8 mouse cellular contexts compared by ENCODE assay signal in genomic region chr9:30315172-30315644, GRCm38 (mm10).
DNase-seq lines count a peak whose midpoint lies in the region; ATAC-seq lines count a peak whose summit lies in the region.

No protein-coding gene starts in this region.

- 0 out of 2 replicates have a peak overlapping the region, but pooled peaks have one; percentile 19 for H3K9ac ChIP-seq in heart, embryonic 13.5 days
- no peak overlapping the region for H3K9ac ChIP-seq in forebrain, embryonic 14.5 days (ENCODE audit: low read length)
- H3K9ac ChIP-seq in limb, embryonic 13.5 days = no peak overlapping the region

- ATAC-seq in heart, embryonic 13.5 days (ENCODE audit: extremely low read depth, insufficient number of reproducible peaks, low FRiP score, low TSS enrichment) = no peak
- 0 out of 2 replicates have a peak, but pooled peaks have one; percentile 10 for ATAC-seq in forebrain, embryonic 14.5 days
- no peak for ATAC-seq in limb, embryonic 13.5 days (ENCODE audit: low FRiP score, low read depth)
- no peak for ATAC-seq in granulocyte monocyte progenitor cell, adult 5-6 weeks (replicated peaks; ENCODE audit: poor library complexity, severe bottlenecking)

- peak overlapping the region; percentile 35 for H3K4me3 ChIP-seq in heart, embryonic 13.5 days
- no peak overlapping the region for H3K4me3 ChIP-seq in heart, embryonic 10.5 days
- H3K4me3 ChIP-seq in forebrain, embryonic 14.5 days (ENCODE audit: low read depth, low read length) = no peak overlapping the region
- no peak overlapping the region for H3K4me3 ChIP-seq in limb, embryonic 13.5 days

- peak overlapping the region; percentile 25 for H3K27ac ChIP-seq in heart, embryonic 13.5 days (replicated peaks)
- no peak overlapping the region for H3K27ac ChIP-seq in heart, embryonic 10.5 days
- H3K27ac ChIP-seq in forebrain, embryonic 14.5 days (ENCODE audit: low read depth, low read length) = no peak overlapping the region
- H3K27ac ChIP-seq in limb, embryonic 13.5 days = no peak overlapping the region

- H3K9me3 ChIP-seq in heart, embryonic 13.5 days = no peaks in the 10 kb centered on the region
- no peaks in the 10 kb centered on the region for H3K9me3 ChIP-seq in heart, embryonic 10.5 days
- H3K9me3 ChIP-seq in forebrain, embryonic 14.5 days (replicated peaks; ENCODE audit: control insufficient read depth, low read length) = no peaks in the 10 kb centered on the region
- H3K9me3 ChIP-seq in limb, embryonic 13.5 days = no peaks in the 10 kb centered on the region

- H3K36me3 ChIP-seq in heart, embryonic 13.5 days = no peaks in the 10 kb centered on the region
- no peaks in the 10 kb centered on the region for H3K36me3 ChIP-seq in heart, embryonic 10.5 days
- H3K36me3 ChIP-seq in forebrain, embryonic 14.5 days (ENCODE audit: control insufficient read depth, insufficient read depth, low read length) = no peaks in the 10 kb centered on the region
- H3K36me3 ChIP-seq in limb, embryonic 13.5 days = no peaks in the 10 kb centered on the region

- peak overlapping the region; percentile 62 for H3K4me2 ChIP-seq in heart, embryonic 13.5 days
- H3K4me2 ChIP-seq in forebrain, embryonic 14.5 days (ENCODE audit: low read length) = no peak overlapping the region
- H3K4me2 ChIP-seq in limb, embryonic 13.5 days (replicated peaks) = peak overlapping the region; percentile 27

- WGBS in heart, embryonic 13.5 days = 40% methylated on average over 6 of the region's 6 CpGs
- WGBS in heart, embryonic 10.5 days = 48% methylated on average over 6 of the region's 6 CpGs
- WGBS in forebrain, embryonic 14.5 days = 46% methylated on average over 6 of the region's 6 CpGs
- 34% methylated on average over 6 of the region's 6 CpGs for WGBS in limb, embryonic 13.5 days

- peaks cover 11% of the 10 kb centered on the region for H3K4me1 ChIP-seq in heart, embryonic 13.5 days
- no peaks in the 10 kb centered on the region for H3K4me1 ChIP-seq in heart, embryonic 10.5 days
- peaks cover 6% of the 10 kb centered on the region; the same call in 1 of the 2 replicates for H3K4me1 ChIP-seq in forebrain, embryonic 14.5 days (ENCODE audit: control insufficient read depth, insufficient read depth, low read length)
- peaks cover 14% of the 10 kb centered on the region; the same call in 1 of the 2 replicates for H3K4me1 ChIP-seq in limb, embryonic 13.5 days

- DNase-seq in heart, embryonic 10.5 days (ENCODE audit: low spot score) = no peak
- peak; percentile 77 for DNase-seq in adrenal gland, postnatal 14 days
- peak; percentile 72 for DNase-seq in forebrain, embryonic 14.5 days (ENCODE audit: low spot score)
- peak; percentile 15 for DNase-seq in kidney, adult 9 months
- peak; percentile 44 for DNase-seq in retina, postnatal 7 days (ENCODE audit: low read depth, low spot score)

- 0 out of 2 replicates have a peak, but pooled peaks cover 2% of the 10 kb centered on the region for H3K27me3 ChIP-seq in heart, embryonic 13.5 days (replicated peaks)
- no peaks in the 10 kb centered on the region for H3K27me3 ChIP-seq in heart, embryonic 10.5 days (ENCODE audit: insufficient read depth, poor library complexity, severe bottlenecking)
- H3K27me3 ChIP-seq in forebrain, embryonic 14.5 days (replicated peaks; ENCODE audit: control insufficient read depth, insufficient read depth, low read length) = no peaks in the 10 kb centered on the region
- no peaks in the 10 kb centered on the region for H3K27me3 ChIP-seq in limb, embryonic 13.5 days
